Mouse (Mus musculus): Measurements from ENCODE around the gene Ccdc43. TPM values are rescaled to one million over a fixed set of nuclear protein-coding genes. Genes with fewer than 3 reads are reported as not detected.
"Not testable (repeated sequence)": the region's sequence is repeated elsewhere in the genome, so short reads cannot be mapped to it uniquely, and the experiment has no call there.

Ccdc43 gene
- polyA plus RNA-seq, 1 experiment from 2014 or later, result 44.6 TPM

DNA sequence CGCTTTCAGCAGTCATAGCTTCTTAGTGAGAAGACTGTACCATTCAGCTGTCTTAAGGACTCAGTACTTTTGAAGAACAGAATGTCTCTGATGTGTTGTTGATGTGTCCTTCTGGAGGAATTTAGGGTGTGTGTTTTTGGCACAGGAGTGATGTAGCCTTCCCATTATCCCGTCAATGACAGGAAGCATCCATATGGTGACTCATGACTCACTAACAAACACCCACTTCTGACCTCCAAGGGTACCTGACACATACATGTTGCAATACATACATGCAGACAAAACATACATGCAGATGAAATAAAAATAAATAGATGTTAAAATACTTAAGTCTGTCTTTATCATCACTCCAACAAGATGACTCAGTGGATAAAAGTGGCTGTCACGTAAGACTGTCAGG is 32.3 kb upstream of the Ccdc43 start:
- Histone ChIP-seq H3K4me3 (no peak overlapping the region), H3K27ac (no peak overlapping the region), H3K36me3 (no peaks in the 10 kb centered on the region), H3K27me3 (no peaks in the 10 kb centered on the region), H3K9me3 (no peaks in the 10 kb centered on the region), H3K4me1 (no peaks in the 10 kb centered on the region), H3K9ac (no peak overlapping the region), H3K4me2 (no peak overlapping the region)
- ATAC-seq (ENCODE audit: insufficient number of reproducible peaks, insufficient read depth, low FRiP score, low TSS enrichment, low read depth), result no peak
- WGBS, result 77% methylated on average over 3 of the region's 3 CpGs

DNA sequence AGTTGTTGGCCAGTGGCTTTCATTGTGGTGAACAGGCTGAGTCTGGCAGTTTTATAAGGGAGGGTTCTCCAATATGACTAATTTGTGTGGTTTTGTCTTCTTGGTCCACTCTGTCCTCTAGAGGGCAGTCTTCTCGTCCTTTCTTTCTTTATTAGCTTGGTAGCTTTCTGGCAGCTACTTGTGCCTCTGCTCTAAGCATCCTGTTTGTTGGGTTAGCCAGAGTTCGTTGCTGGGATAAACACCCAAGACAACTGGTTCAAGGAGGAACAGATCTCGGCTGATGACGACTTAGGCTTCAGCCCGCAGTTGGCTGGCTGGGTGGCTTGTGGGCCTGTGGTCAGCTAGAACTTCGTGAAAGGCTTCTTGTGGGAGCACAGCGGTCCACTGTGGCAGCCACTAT is 31.0 kb upstream of the Ccdc43 start:
- Histone ChIP-seq H3K27ac (no peak overlapping the region), H3K9ac (no peak overlapping the region), H3K4me2 (no peak overlapping the region), H3K4me1 (no peaks in the 10 kb centered on the region), H3K36me3 (no peaks in the 10 kb centered on the region), H3K4me3 (no peak overlapping the region), H3K9me3 (no peaks in the 10 kb centered on the region), H3K27me3 (no peaks in the 10 kb centered on the region)
- 33% methylated on average over 7 of the region's 7 CpGs for WGBS
- ATAC-seq (ENCODE audit: insufficient number of reproducible peaks, insufficient read depth, low FRiP score, low TSS enrichment, low read depth), result no peak

DNA sequence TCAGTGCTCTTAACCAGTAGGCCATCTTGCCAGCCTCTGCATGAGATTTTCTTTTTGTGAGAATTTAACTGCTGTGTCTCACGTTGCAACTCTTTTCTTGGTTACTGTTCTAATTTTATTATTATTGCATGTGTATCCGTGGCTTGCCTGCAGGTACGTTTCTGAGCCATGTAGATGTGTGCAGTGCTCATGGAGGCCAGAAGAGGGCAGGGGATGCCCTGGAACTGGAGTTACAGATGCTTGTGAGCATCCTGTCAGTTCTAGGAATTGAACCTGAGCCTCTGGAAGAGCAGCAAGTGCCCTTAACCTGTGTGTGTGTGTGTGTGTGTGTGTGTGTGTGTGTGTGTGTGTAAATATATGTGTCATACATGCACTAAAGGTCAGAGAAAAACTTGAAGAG is 28.0 kb upstream of the Ccdc43 start:
- H3K4me1 ChIP-seq, result no peaks in the 10 kb centered on the region
- WGBS, result 24% methylated on average over 3 of the region's 3 CpGs
- H3K36me3 ChIP-seq, result no peaks in the 10 kb centered on the region
- no peak overlapping the region for H3K4me2 ChIP-seq
- no peaks in the 10 kb centered on the region for H3K9me3 ChIP-seq
- no peak overlapping the region for H3K27ac ChIP-seq
- no peaks in the 10 kb centered on the region for H3K27me3 ChIP-seq
- H3K4me3 ChIP-seq, result no peak overlapping the region
- no peak overlapping the region for H3K9ac ChIP-seq
- no peak for ATAC-seq (ENCODE audit: insufficient number of reproducible peaks, insufficient read depth, low FRiP score, low TSS enrichment, low read depth)

DNA sequence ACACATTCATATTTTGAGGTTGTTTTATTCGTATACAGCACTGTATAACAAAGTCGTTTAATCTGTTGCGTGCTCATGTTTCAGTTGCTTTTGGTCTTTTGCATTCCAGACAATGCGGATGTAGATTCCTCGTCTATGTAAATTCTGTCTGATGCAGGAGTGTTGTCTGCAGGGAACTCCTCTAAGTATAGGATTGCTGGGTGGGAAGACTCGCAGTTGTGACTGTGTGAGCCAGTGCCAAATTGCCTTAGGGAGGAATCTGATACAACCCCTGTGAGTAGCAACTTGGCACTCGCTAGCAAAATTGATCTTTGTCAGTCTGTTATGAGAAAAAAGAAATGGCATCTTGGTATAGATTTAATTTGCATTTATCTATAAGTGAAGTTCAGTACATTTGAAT is 18.6 kb upstream of the Ccdc43 start:
- Histone ChIP-seq H3K36me3 (no peaks in the 10 kb centered on the region), H3K4me3 (no peak overlapping the region), H3K9me3 (no peaks in the 10 kb centered on the region), H3K27me3 (no peaks in the 10 kb centered on the region), H3K9ac (no peak overlapping the region), H3K27ac (no peak overlapping the region), H3K4me1 (peaks cover 6% of the 10 kb centered on the region), H3K4me2 (no peak overlapping the region)
- no peak for ATAC-seq (ENCODE audit: insufficient number of reproducible peaks, insufficient read depth, low FRiP score, low TSS enrichment, low read depth)
- 31% methylated on average over 7 of the region's 7 CpGs for WGBS

DNA sequence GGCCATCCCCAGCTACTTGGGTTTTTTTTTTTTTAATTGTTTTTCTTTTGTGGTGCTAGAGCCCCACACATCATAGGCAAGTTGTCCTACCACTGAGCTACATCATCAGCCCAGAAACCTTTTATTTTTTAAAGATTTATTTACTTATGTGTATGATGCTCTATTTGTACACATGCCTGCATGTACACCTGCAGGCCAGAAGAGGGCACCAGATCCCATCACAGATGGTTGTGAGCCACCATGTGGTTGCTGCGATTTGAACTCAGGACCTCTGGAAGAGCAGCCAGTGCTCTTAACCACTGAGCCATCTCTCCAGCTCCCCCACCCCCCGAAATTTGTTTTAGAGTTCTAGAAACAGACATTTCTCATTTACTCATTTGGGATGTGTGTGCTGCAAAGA is 17.0 kb upstream of the Ccdc43 start:
- WGBS, result 78% methylated on average over 2 of the region's 2 CpGs

DNA sequence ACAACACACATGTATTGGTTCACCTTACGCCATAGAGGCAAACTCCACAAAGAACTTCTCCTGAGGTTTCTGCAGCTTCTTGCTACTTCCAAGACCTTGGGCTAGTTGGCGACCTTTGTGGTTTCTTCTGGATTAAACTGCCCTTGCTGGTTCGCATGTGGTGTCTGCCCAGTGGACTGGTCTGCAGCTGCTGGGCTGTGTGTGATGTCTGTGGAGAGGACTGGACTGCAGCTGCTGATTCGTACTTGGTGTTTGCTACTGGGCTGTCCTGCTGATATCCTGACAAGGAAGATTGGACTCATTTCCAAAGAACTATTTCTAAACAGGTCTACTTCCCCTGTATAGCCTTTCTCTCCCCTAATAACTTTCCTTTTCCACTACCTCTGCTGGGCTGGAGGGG is 14.8 kb upstream of the Ccdc43 start:
- H3K27ac ChIP-seq, result no peak overlapping the region
- no peaks in the 10 kb centered on the region for H3K27me3 ChIP-seq
- no peak overlapping the region for H3K4me3 ChIP-seq
- H3K36me3 ChIP-seq, result no peaks in the 10 kb centered on the region
- ATAC-seq (ENCODE audit: insufficient number of reproducible peaks, insufficient read depth, low FRiP score, low TSS enrichment, low read depth), result no peak
- H3K4me2 ChIP-seq, result no peak overlapping the region
- peaks cover 6% of the 10 kb centered on the region for H3K4me1 ChIP-seq
- H3K9me3 ChIP-seq, result no peaks in the 10 kb centered on the region
- 91% methylated on average over 4 of the region's 4 CpGs for WGBS
- H3K9ac ChIP-seq, result no peak overlapping the region

More for the DNA sequence above, 17.0 kb upstream of the Ccdc43 start:
- H3K27ac ChIP-seq; H3K9ac ChIP-seq; H3K4me2 ChIP-seq; H3K36me3 ChIP-seq; H3K27me3 ChIP-seq; ATAC-seq (ENCODE audit: insufficient number of reproducible peaks, insufficient read depth, low FRiP score, low TSS enrichment, low read depth); H3K9me3 ChIP-seq; H3K4me3 ChIP-seq; H3K4me1 ChIP-seq: not testable (repeated sequence)

DNA sequence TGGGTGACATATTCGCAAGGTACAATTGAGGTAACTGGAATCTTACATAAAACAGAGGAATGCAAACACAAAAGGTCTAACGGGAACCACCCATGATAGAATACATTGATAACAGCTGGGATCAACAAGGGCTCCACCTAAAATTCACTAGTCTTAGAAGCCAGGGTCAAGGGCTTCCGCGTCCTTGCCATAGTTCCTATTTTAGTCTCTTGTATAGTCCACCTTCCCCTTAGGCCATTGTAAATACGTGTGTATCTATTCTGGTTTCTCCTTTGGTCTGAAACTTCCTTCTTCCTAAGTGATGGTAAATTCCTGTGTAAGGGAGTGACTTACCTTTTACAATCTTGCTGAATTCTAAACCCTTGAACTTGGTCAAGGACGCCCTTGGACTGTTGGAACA is 4.6 kb upstream of the Ccdc43 start:
- not testable (repeated sequence) for H3K36me3 ChIP-seq; H3K4me1 ChIP-seq; H3K27me3 ChIP-seq; H3K4me2 ChIP-seq; H3K9me3 ChIP-seq; ATAC-seq (ENCODE audit: insufficient number of reproducible peaks, insufficient read depth, low FRiP score, low TSS enrichment, low read depth); H3K9ac ChIP-seq; H3K4me3 ChIP-seq; H3K27ac ChIP-seq
- 93% methylated on average over 6 of the region's 6 CpGs for WGBS

DNA sequence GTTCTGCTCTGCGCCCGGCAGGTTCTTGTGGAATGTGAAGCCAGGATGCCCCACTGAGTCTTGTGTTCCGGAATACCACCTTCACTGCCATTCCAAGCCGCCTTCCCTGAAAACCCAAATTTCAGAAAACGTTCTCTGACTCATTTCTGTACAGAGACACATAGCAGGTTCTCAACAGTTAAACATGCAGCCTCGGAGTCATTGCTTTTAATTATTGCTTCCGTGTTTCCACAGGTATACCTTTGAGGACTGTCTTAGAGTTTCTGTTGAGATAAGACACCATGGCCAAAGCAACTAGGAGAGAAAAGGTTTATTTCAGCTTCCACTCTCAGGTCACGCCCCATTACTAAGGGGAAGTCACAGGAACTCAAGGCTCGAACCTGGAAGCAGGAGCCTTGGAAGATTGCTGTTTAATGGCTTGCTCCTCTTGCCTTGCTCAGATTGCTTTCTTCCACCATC is 465 bp upstream of the Ccdc43 start:
- Histone ChIP-seq H3K27me3 (no peaks in the 10 kb centered on the region), H3K36me3 (peaks cover 9% of the 10 kb centered on the region), H3K9ac (peak overlapping the region; percentile 79), H3K9me3 (no peaks in the 10 kb centered on the region), H3K4me2 (peak overlapping the region; percentile 71), H3K4me1 (peaks cover 12% of the 10 kb centered on the region), H3K4me3 (peak overlapping the region; percentile 73), H3K27ac (no peak overlapping the region)
- no peak for ATAC-seq (ENCODE audit: insufficient number of reproducible peaks, insufficient read depth, low FRiP score, low TSS enrichment, low read depth)
- 20% methylated on average over 9 of the region's 9 CpGs for WGBS

DNA sequence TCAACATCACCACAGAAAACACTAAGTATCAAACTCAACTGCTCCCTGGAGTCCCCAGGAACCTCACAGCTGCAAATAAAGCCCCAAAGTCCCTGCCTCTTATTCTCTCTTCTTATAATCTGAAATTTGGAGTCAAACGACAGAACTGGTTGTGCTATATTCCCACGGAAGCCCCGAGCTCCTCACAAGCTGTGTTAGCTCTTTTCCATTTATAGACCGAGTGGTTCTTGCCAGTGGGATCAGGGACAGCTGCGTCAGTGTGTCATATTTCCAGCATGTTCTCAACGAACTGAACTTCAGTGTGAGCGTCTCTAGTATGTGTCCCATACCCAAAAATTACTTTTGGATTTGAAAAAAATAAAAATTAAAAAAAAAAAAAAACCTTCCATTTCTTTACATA is 2.3 kb downstream of the Ccdc43 start:
- Histone ChIP-seq H3K9me3 (no peaks in the 10 kb centered on the region), H3K27ac (no peak overlapping the region), H3K9ac (no peak overlapping the region), H3K27me3 (no peaks in the 10 kb centered on the region), H3K4me3 (no peak overlapping the region), H3K4me2 (no peak overlapping the region), H3K36me3 (peaks cover 12% of the 10 kb centered on the region), H3K4me1 (peaks cover 12% of the 10 kb centered on the region)
- ATAC-seq (ENCODE audit: insufficient number of reproducible peaks, insufficient read depth, low FRiP score, low TSS enrichment, low read depth), result no peak
- 89% methylated on average over 7 of the region's 7 CpGs for WGBS

DNA sequence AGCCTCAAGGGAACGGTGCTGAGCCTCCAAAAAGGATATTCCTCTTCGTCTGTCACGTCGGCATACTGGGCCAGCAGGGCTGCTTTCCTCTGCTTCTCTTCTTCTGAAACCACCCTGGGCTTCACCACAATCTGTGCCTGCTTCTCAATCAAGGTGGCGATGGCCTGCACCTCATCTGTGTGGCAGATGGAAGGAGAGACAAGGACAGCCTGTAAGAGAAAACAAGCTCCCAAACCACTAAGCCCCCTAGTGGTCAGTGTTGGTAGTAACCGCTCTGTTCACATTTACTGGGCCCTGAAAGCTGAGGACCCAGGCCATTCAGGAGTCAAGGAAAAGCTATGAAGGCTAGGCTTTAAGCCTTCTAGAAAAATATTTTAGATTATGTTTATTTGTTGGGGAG is 7.4 kb downstream of the Ccdc43 start:
- Histone ChIP-seq H3K36me3 (peaks cover 30% of the 10 kb centered on the region), H3K9me3 (no peaks in the 10 kb centered on the region), H3K27ac (no peak overlapping the region), H3K4me1 (no peaks in the 10 kb centered on the region), H3K27me3 (no peaks in the 10 kb centered on the region), H3K9ac (no peak overlapping the region), H3K4me3 (no peak overlapping the region), H3K4me2 (no peak overlapping the region)
- ATAC-seq (ENCODE audit: insufficient number of reproducible peaks, insufficient read depth, low FRiP score, low TSS enrichment, low read depth), result no peak
- 57% methylated on average over 6 of the region's 6 CpGs for WGBS

DNA sequence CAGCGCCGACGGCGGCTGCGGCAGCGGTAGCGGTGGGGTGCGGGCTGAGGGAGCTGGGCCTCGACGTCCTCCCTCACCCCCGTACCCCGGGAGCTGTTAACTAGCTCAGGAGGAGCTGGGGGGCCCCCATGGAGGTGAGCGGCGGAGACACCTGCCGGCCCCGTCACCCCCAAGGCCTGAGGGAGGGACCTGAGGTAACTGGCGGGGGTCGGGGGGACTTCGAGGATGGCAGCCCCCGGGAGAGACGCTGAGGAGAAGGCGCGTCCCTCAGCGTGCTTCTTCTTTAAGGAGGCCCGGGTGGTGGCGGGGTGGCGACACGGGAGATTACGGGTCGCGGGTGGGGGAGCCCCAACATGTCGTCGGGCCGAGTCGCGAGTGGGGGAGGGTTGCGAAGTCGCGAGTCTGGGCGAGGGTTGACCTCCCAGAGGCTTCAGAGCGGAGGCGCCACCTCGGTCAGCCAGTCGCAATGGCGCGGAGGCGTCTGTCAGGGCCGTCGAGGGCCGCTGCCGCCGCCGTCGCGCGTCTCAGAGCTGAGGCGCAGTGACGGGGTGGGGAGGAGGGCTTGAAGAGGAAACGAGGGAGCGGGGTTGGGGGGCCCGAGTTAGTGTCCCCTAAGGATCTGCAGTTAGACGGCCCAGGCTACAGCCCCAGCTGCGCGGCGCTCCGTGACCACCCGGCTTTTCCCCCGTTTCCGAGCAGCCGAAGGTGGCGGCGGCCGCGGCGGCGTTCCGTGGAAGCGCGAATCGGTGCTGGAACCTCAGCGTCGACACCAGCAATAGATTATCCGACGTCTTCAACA is 31.7 kb downstream of the Ccdc43 start:
- no peak overlapping the region for H3K9ac ChIP-seq

DNA sequence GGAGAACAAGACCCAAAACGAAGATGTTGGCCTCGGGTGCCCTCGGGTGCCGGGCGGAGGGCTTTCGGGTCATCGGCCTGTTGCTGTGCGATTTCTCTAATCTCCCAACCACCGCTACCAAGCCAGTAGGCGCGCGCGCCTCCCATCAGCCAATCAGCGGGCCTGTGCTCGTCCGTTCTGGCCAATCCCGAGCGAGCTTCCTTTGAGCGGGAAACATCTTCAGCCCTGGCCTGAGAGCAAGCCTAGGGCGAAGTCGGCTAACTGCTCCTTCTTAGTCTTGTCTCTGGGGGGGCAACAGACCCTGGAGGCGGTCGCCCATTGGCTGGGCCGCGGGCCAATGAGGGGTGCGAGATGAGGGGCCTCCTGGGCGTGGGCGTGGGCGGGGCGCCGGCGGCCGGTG is 32.4 kb downstream of the Ccdc43 start:
- H3K9me3 ChIP-seq, result peaks cover 12% of the 10 kb centered on the region

More for the DNA sequence above, 31.7 kb downstream of the Ccdc43 start:
- Histone ChIP-seq H3K4me1 (0 out of 2 replicates have a peak, but pooled peaks cover 2% of the 10 kb centered on the region), H3K9me3 (peaks cover 12% of the 10 kb centered on the region), H3K27me3 (peaks cover 33% of the 10 kb centered on the region), H3K27ac (no peak overlapping the region), H3K36me3 (no peaks in the 10 kb centered on the region), H3K4me3 (peak overlapping the region; percentile 12), H3K4me2 (peak overlapping the region; percentile 41)
- ATAC-seq (ENCODE audit: insufficient number of reproducible peaks, insufficient read depth, low FRiP score, low TSS enrichment, low read depth), result no peak
- 53% methylated on average over 84 of the region's 84 CpGs for WGBS

More for the DNA sequence above, 32.4 kb downstream of the Ccdc43 start:
- Histone ChIP-seq H3K4me2 (peak overlapping the region; percentile 41), H3K4me1 (0 out of 2 replicates have a peak, but pooled peaks cover 2% of the 10 kb centered on the region), H3K27ac (no peak overlapping the region), H3K4me3 (peak overlapping the region; percentile 12; the same call in 1 of the 2 replicates), H3K27me3 (peaks cover 33% of the 10 kb centered on the region), H3K9ac (no peak overlapping the region), H3K36me3 (no peaks in the 10 kb centered on the region)
- no peak for ATAC-seq (ENCODE audit: insufficient number of reproducible peaks, insufficient read depth, low FRiP score, low TSS enrichment, low read depth)
- 51% methylated on average over 33 of the region's 33 CpGs for WGBS

Measured in embryonic facial prominence, embryonic 13.5 days (tissue).